Mouse (Mus musculus): ENCODE data around the gene Zbtb2. TPM values are rescaled to one million over a fixed set of nuclear protein-coding genes. Genes with fewer than 3 reads are reported as not detected.
"Not testable (repeated sequence)": the region's sequence is repeated elsewhere in the genome, so short reads cannot be mapped to it uniquely, and the experiment has no call there.

Gene Zbtb2
- 14.9 and 15.0 TPM in 2 replicates for polyA plus RNA-seq (2015; fragmentation: Nextera tagmentation; extraction: Ambion mirVana)

DNA sequence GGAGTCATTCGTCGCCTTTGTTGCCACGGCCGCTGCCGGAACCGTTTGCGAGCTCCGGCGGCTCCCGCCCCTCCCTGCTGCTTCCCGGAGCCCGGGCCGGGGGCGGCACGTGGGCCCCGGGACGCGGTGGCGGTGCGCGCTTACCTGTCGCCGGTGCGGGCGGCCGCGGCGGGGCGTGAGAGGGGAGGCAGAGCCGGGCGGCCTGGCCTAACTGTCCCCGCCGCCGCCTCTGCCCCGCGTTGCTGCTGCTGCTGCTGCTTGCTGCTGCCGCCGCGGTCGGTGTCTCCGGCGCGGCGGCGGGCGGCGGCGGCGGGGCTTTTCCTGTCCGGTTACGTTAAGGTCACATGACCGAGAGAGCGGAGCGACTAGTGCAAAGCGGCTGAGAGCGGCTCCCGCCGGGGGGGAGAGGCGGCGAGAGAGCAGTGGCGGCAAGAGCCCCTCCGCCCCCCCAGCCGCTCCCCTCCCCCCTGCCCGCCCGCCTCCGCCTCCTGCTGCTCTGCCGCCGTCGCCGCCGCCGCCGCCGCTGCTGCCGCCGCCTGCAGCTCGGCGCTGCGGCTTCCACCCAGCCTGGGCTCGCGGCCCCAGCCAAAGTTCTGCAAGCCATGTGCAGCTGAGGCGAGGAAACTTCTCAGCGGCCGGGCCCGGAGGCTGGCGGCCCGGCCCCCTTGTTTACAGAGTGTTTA is at the start of gene Zbtb2:
Zbtb2 (minus strand) TSS at position 408 of the 683 bp plus-strand sequence.
- Histone ChIP-seq H3K27me3 (no peaks in the 10 kb centered on the region), H3K4me2 (peak within 1 kb of the TSS; percentile 75), H3K9me3 (no peaks in the 10 kb centered on the region), H3K27ac (replicated peaks) (peak within 1 kb of the TSS; percentile 100), H3K4me1 (replicated peaks) (peaks cover 41% of the 10 kb centered on the region), H3K9ac (peak within 1 kb of the TSS; percentile 98), H3K36me3 (no peaks in the 10 kb centered on the region), H3K4me3 (peak within 1 kb of the TSS; percentile 97)
- WGBS, result 0% methylated on average over 28 of the region's 87 CpGs
- peak; percentile 4; the same call in 1 of the 2 replicates for ATAC-seq (ENCODE audit: low FRiP score, low read depth)

DNA sequence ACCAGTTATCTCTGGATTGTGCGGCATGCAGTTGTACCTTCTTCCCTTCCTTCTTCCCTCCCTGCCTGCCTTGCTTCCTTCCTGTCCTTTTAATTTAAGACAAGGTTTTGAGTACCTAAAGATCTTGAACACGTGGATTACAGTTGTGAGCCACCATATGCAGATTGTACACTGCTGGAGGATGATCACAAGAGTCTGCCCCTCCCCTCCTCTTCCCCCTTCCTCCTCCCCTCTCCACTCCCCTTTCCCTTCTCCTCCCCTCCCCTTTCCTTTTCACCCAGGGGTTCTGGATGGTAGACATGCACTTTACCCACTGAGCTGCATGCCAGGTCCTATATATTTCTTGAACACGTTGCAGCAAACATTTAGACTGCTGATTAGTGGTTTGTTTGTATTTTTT is 47.5 kb upstream of the Zbtb2 start:
- Histone ChIP-seq H3K4me2 (no peak overlapping the region), H3K9me3 (no peaks in the 10 kb centered on the region), H3K27me3 (no peaks in the 10 kb centered on the region), H3K27ac (replicated peaks) (no peak overlapping the region), H3K4me1 (replicated peaks) (peaks cover 23% of the 10 kb centered on the region), H3K36me3 (peaks cover 13% of the 10 kb centered on the region), H3K4me3 (no peak overlapping the region), H3K9ac (no peak overlapping the region)
- ATAC-seq (ENCODE audit: low FRiP score, low read depth), result no peak
- 92% methylated on average over 3 of the region's 3 CpGs for WGBS

- not testable (repeated sequence) for ATAC-seq (ENCODE audit: low FRiP score, low read depth); H3K36me3 ChIP-seq; H3K27ac ChIP-seq (replicated peaks); H3K4me2 ChIP-seq; H3K9ac ChIP-seq; H3K27me3 ChIP-seq; H3K9me3 ChIP-seq; H3K4me3 ChIP-seq
- H3K4me1 ChIP-seq (replicated peaks), result peaks cover 23% of the 10 kb centered on the region
- WGBS, result 96% methylated on average over 2 of the region's 2 CpGs
Measured at GRCm38 (mm10) chr10:4433871-4434270, 46.0 kb upstream of the Zbtb2 start.

- peaks cover 23% of the 10 kb centered on the region for H3K4me1 ChIP-seq (replicated peaks)
Measured at GRCm38 (mm10) chr10:4432996-4433755, 45.3 kb upstream of the Zbtb2 start.

DNA sequence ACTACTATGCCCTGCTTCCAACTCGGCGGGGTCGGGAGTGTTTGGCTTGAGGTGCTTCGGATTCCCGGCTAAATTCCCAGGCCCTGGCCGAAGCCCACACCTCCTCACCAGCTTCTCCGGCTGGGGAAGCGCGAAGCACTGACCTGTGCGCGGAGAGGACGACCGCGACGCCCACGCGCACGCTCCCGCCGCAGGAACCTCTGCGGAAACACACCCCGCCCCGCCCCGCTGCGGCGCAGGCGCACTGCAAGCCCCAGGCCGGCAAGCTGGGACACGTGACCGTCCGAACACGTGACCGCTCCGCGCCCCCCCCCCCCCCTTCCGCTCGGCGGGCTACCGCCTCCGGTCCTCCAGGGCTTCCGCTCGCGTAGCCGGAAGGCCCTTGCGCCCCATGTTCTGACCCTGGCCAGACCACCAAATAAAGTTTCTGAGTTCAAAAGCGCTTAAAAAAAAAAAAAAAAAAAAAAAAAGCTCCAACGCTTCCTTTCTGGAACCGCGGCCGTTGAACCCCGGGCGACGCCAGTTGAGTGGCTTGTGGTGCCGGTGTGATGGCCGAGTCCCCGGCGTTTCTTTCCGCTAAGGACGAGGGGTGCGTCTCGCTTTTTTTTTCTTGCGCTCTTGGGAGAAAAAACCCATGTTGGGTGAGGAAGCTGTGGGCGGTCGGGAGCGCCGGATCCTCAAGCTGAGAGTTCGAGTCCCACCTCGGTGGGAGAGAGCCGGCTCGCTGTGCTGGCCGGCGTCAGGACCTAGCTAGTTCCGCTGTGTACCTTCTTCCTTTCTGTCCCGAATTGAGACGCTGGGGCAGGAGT is 44.4 kb upstream of the Zbtb2 start, which contains the start of the genes Rmnd1 and Armt1:
Rmnd1 (minus strand) TSS at position 266 of the 809 bp plus-strand sequence.
Armt1 (plus strand) TSS at position 345 of the 809 bp plus-strand sequence.
- H3K4me2 ChIP-seq, result peak within 1 kb of the TSS; percentile 82
- under 1% methylated on average over 60 of the region's 75 CpGs for WGBS
- H3K27ac ChIP-seq (replicated peaks), result peak within 1 kb of the TSS; percentile 86
- ATAC-seq (ENCODE audit: low FRiP score, low read depth), result peak; percentile 95
- H3K4me3 ChIP-seq, result peak within 1 kb of the TSS; percentile 64
- H3K4me1 ChIP-seq (replicated peaks), result peaks cover 23% of the 10 kb centered on the region
- H3K9ac ChIP-seq, result peak within 1 kb of the TSS; percentile 63
- H3K27me3 ChIP-seq, result no peaks in the 10 kb centered on the region
- no peaks in the 10 kb centered on the region for H3K36me3 ChIP-seq
- no peaks in the 10 kb centered on the region for H3K9me3 ChIP-seq

More at GRCm38 (mm10) chr10:4432996-4433755, 45.3 kb upstream of the Zbtb2 start:
- peak overlapping the region; percentile 82 for H3K4me2 ChIP-seq
- H3K4me3 ChIP-seq, result peak overlapping the region; percentile 64
- peak overlapping the region; percentile 86 for H3K27ac ChIP-seq (replicated peaks)
- ATAC-seq (ENCODE audit: low FRiP score, low read depth), result no peak
- WGBS, result 10% methylated on average over 19 of the region's 19 CpGs
- no peaks in the 10 kb centered on the region for H3K9me3 ChIP-seq
- peak overlapping the region; percentile 57 for H3K9ac ChIP-seq
- H3K36me3 ChIP-seq, result 0 out of 2 replicates have a peak, but pooled peaks cover 6% of the 10 kb centered on the region
- H3K27me3 ChIP-seq, result no peaks in the 10 kb centered on the region

DNA sequence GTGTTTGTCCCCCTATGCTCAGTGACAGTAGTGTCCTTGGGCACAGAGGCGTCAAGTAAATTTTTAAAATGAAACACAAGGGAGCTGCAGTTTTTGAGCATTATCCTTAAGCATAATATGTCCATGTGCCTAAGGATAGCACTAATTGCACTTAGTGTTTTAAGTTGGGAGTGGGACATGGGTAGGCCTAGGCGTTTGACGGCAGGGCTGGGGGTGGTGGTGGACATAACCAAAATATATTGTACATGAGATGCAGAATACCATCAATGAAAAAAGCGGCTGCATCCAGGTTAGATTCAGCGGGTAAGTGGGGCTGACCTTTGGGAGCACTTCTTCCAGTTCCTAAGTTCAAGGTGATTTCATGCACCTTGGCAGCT is 43.8 kb upstream of the Zbtb2 start:
- 12% methylated on average over 5 of the region's 5 CpGs for WGBS
- peak overlapping the region; percentile 64 for H3K4me3 ChIP-seq
- peak overlapping the region; percentile 63 for H3K9ac ChIP-seq
- peaks cover 3% of the 10 kb centered on the region; the same call in 1 of the 2 replicates for H3K36me3 ChIP-seq
- peak overlapping the region; percentile 75 for H3K27ac ChIP-seq (replicated peaks)
- peaks cover 23% of the 10 kb centered on the region for H3K4me1 ChIP-seq (replicated peaks)
- no peaks in the 10 kb centered on the region for H3K9me3 ChIP-seq
- no peaks in the 10 kb centered on the region for H3K27me3 ChIP-seq
- peak; percentile 44 for ATAC-seq (ENCODE audit: low FRiP score, low read depth)
- H3K4me2 ChIP-seq, result peak overlapping the region; percentile 82

GRCm38 (mm10) chr10:4430826-4431225 is 42.9 kb upstream of the Zbtb2 start:
- Histone ChIP-seq H3K4me3 (peak overlapping the region; percentile 64; the same call in 1 of the 2 replicates), H3K4me2 (peak overlapping the region; percentile 82), H3K4me1 (replicated peaks) (peaks cover 23% of the 10 kb centered on the region), H3K36me3 (peaks cover 12% of the 10 kb centered on the region), H3K27ac (replicated peaks) (no peak overlapping the region), H3K9me3 (no peaks in the 10 kb centered on the region), H3K9ac (peak overlapping the region; percentile 63; the same call in 1 of the 2 replicates), H3K27me3 (no peaks in the 10 kb centered on the region)
- 78% methylated on average over 3 of the region's 3 CpGs for WGBS
- ATAC-seq (ENCODE audit: low FRiP score, low read depth), result no peak

DNA sequence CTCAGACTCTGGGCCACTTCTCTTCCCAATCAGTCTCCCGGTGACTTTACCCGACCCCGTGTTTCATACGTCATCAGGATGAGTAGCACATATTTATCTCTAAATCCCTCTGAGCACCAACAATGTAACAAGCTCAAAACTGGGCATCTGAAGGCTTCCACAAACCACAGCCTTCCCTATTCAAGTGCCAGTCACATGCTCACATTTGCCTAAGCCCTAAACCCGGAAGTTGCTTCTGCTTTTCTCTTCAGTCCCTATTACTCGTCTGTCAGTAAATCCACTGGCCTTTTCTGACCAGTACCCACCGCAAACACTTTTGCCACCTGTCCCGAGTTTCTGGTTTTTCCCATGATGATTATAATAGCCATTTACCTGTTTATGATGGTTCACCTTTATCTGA is 42.5 kb upstream of the Zbtb2 start:
- no peaks in the 10 kb centered on the region for H3K9me3 ChIP-seq
- H3K4me1 ChIP-seq (replicated peaks), result peaks cover 23% of the 10 kb centered on the region
- no peak overlapping the region for H3K27ac ChIP-seq (replicated peaks)
- H3K4me3 ChIP-seq, result no peak overlapping the region
- no peak overlapping the region for H3K4me2 ChIP-seq
- 94% methylated on average over 8 of the region's 8 CpGs for WGBS
- H3K36me3 ChIP-seq, result peaks cover 14% of the 10 kb centered on the region
- no peak for ATAC-seq (ENCODE audit: low FRiP score, low read depth)
- H3K27me3 ChIP-seq, result no peaks in the 10 kb centered on the region
- no peak overlapping the region for H3K9ac ChIP-seq

DNA sequence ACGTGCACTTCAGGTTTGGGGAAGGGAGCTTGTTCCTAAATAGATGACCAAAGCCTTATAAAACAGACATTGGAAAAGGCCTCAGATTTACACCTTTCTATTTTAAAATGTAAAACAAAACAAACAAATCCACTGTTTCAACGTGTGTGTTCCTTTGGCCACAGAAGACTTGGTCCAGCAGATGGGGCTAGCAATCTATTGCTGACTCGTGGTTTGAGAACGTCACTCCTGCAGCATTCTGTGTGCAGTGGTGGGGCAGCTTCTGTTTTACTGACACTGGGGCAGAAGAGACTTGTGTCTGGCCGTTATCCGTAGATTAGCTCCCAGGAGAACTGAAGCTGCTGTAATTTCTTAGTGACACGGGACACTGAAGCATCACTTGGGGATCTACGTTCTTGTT is 37.3 kb upstream of the Zbtb2 start:
- no peak overlapping the region for H3K27ac ChIP-seq (replicated peaks)
- no peaks in the 10 kb centered on the region for H3K27me3 ChIP-seq
- no peak overlapping the region for H3K4me2 ChIP-seq
- H3K4me3 ChIP-seq, result no peak overlapping the region
- no peak overlapping the region for H3K9ac ChIP-seq
- no peaks in the 10 kb centered on the region for H3K4me1 ChIP-seq (replicated peaks)
- H3K9me3 ChIP-seq, result no peaks in the 10 kb centered on the region
- H3K36me3 ChIP-seq, result peaks cover 32% of the 10 kb centered on the region
- WGBS, result 80% methylated on average over 8 of the region's 8 CpGs
- ATAC-seq (ENCODE audit: low FRiP score, low read depth), result no peak

- Histone ChIP-seq H3K36me3 (peaks cover 32% of the 10 kb centered on the region), H3K27me3 (no peaks in the 10 kb centered on the region), H3K4me2 (no peak overlapping the region), H3K27ac (replicated peaks) (no peak overlapping the region), H3K9me3 (no peaks in the 10 kb centered on the region), H3K4me3 (no peak overlapping the region), H3K9ac (no peak overlapping the region), H3K4me1 (replicated peaks) (no peaks in the 10 kb centered on the region)
- WGBS, result 97% methylated on average over 1 of the region's 1 CpGs
- no peak for ATAC-seq (ENCODE audit: low FRiP score, low read depth)
Measured at GRCm38 (mm10) chr10:4407191-4407590, 19.3 kb upstream of the Zbtb2 start.

DNA sequence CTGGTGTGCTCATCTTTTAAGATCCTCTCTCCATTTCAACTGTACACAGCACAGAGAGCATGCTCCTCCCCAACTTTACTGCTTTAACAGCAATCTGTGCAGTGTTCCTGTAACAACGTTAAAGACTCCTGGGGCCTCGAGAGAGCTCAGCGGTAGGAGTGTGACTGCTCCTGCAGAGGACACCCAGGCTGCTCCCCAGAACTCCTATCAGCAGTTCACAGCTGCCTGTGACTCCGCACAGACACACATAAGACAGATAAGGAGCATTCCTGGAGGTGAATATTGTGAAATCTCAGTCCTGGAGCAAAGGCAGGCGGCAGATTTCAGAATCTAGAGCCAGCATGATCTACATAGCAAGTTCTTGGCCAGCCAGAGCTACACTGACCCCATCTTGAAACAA is 17.6 kb upstream of the Zbtb2 start:
- peaks cover 25% of the 10 kb centered on the region for H3K36me3 ChIP-seq
- no peak; the same call in 1 of the 2 replicates for ATAC-seq (ENCODE audit: low FRiP score, low read depth)
- 82% methylated on average over 5 of the region's 5 CpGs for WGBS

More for the DNA sequence above, 17.6 kb upstream of the Zbtb2 start:
- Histone ChIP-seq H3K4me2 (no peak overlapping the region), H3K4me1 (replicated peaks) (no peaks in the 10 kb centered on the region), H3K27ac (replicated peaks) (no peak overlapping the region), H3K9ac (no peak overlapping the region), H3K4me3 (no peak overlapping the region), H3K27me3 (no peaks in the 10 kb centered on the region), H3K9me3 (no peaks in the 10 kb centered on the region)

Data from hindbrain, embryonic 15.5 days (tissue).